Mouse (Mus musculus) E14TG2a.4 (cell line): ENCODE results near the gene A4gnt.

ENCODE experiments used
- CTCF ChIP-seq: conservative IDR thresholded peaks from 2 replicates; pipeline ENCODE4 v1.5.1; 2014; ENCODE audit warnings: low read length
- POU5F1 ChIP-seq: IDR thresholded peaks from 2 replicates; pipeline ENCODE4 v1.6.1; 2014; ENCODE audit warnings: low read length, borderline replicate concordance

DNA sequence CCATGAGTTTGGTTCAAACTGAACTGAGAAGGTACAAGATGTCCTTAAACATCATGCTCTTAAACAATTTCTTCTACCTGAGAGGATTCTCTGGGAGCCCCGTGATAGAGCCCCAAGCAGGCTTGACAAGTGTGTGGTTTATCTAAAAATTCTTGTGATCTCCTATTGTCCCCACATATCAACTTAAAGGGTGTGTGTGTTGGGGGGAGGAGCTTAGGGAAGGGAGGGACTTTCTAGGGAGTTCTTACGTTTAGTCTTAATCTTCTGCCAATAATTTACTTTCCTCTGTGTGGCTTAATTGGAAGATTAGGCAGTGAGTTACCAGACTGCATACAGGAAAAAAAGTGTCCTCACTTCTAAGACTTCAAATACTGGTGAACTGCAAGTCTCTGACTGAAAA lies at the start of gene A4gnt:
- TF ChIP-seq CTCF (no peak), POU5F1 (no peak)
